Mouse (Mus musculus): ENCODE measurements around the gene Serpinb9. TPM values are rescaled to one million over a fixed set of nuclear protein-coding genes. Genes with fewer than 3 reads are reported as not detected.

The Serpinb9 gene
- total and polyA plus RNA-seq, 2 experiments from 2014 or later: 3.4 to 3.8 TPM

DNA sequence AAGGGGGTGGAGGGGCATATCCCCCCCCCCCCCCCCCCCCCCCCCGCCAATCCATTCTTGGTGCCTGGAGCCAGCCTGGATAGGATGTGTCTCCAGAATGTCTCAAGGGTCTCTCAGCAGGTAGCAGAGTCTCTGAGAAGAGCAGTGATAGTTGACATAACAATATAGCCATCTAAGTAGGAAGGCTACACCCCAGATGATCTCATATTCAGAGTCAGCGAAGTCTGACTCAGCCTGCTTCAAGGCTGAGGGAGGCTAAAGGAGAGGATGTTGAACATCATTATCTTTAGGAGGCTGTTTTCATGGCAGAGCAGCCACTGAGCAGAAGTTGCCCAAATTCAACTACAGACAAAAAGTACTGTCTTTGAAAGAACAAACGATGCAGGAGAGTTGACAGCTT is 27.2 kb downstream of the Serpinb9 start:
- Histone ChIP-seq H3K9ac (replicated peaks; ENCODE audit: low read length) (no peak overlapping the region), H3K36me3 (ENCODE audit: insufficient read depth, low read length) (no peaks in the 10 kb centered on the region), H3K27ac (no peak overlapping the region), H3K9me3 (ENCODE audit: low read length) (no peaks in the 10 kb centered on the region), H3K4me3 (ENCODE audit: low read length) (no peak overlapping the region), H3K4me1 (ENCODE audit: insufficient read depth, low read length) (no peaks in the 10 kb centered on the region), H3K27me3 (ENCODE audit: insufficient read depth, low read length) (no peaks in the 10 kb centered on the region), H3K4me2 (ENCODE audit: low read depth, low read length) (no peak overlapping the region)
- no peak for TF ChIP-seq CTCF (IDR thresholded peaks at IDR 0.05; ENCODE audit: low read depth)
- 84% methylated on average over 2 of the region's 3 CpGs for WGBS
- no peak for DNase-seq (ENCODE audit: low spot score)
- ATAC-seq: no peak

DNA sequence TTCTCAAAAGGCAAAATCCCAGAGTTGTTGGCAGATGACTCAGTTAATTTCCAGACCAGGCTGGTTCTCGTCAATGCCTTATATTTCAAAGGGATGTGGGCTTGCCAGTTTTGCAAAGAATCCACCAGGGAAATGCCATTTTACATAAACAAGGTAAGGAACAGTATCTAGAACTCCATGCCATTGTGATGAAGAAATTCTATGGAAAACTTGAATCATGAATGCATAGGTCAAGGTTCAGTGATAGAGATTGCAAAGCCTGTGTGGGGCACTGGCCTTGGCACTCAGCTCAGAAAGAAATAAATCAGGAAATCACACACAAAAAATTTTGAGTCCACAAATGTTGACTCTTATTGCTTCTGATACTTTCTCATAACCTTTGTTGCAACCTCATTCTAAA is 32.5 kb downstream of the Serpinb9 start:
- Histone ChIP-seq H3K9ac (replicated peaks; ENCODE audit: low read length) (no peak overlapping the region), H3K4me3 (ENCODE audit: low read length) (no peak overlapping the region), H3K27ac (no peak overlapping the region), H3K36me3 (ENCODE audit: insufficient read depth, low read length) (no peaks in the 10 kb centered on the region), H3K9me3 (ENCODE audit: low read length) (no peaks in the 10 kb centered on the region), H3K4me2 (ENCODE audit: low read depth, low read length) (no peak overlapping the region), H3K4me1 (ENCODE audit: insufficient read depth, low read length) (no peaks in the 10 kb centered on the region), H3K27me3 (ENCODE audit: insufficient read depth, low read length) (no peaks in the 10 kb centered on the region)
- DNase-seq (ENCODE audit: low spot score) (no peak), ATAC-seq (no peak)
- WGBS: 78% methylated on average over 1 of the region's 1 CpGs
- TF ChIP-seq CTCF (IDR thresholded peaks at IDR 0.05; ENCODE audit: low read depth): no peak

DNA sequence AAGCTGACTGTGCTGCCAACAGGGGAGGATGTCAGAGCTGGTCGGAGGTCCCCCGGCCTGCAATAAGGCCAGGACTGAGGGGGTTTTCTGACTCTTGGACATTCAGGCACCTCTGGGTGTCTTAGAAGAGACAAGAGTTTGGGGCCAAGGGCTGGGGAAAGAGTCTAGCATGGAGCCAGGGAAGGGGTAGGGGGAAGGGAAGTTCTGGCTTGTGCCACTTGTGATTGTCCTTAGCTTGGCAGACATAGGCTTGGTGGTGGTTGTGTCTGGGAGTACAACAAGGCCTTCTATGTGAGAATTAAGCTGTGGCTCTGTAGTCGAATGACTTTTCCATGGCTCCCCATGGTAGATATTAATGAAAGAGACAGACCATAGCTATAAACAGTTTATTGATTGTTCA is 40.5 kb downstream of the Serpinb9 start:
- H3K4me2 ChIP-seq (ENCODE audit: low read depth, low read length): no peak overlapping the region
- ATAC-seq: no peak
- no peak overlapping the region for H3K9ac ChIP-seq (replicated peaks; ENCODE audit: low read length)
- whole genome bisulfite sequencing: 92% methylated on average over 3 of the region's 3 CpGs
- H3K36me3 ChIP-seq (ENCODE audit: insufficient read depth, low read length): no peaks in the 10 kb centered on the region
- no peaks in the 10 kb centered on the region for H3K27me3 ChIP-seq (ENCODE audit: insufficient read depth, low read length)
- H3K9me3 ChIP-seq (ENCODE audit: low read length): no peaks in the 10 kb centered on the region
- no peak overlapping the region for H3K4me3 ChIP-seq (ENCODE audit: low read length)
- no peaks in the 10 kb centered on the region for H3K4me1 ChIP-seq (ENCODE audit: insufficient read depth, low read length)
- DNase-seq (ENCODE audit: low spot score): no peak
- no peak for TF ChIP-seq CTCF (IDR thresholded peaks at IDR 0.05; ENCODE audit: low read depth)
- H3K27ac ChIP-seq: no peak overlapping the region

DNA sequence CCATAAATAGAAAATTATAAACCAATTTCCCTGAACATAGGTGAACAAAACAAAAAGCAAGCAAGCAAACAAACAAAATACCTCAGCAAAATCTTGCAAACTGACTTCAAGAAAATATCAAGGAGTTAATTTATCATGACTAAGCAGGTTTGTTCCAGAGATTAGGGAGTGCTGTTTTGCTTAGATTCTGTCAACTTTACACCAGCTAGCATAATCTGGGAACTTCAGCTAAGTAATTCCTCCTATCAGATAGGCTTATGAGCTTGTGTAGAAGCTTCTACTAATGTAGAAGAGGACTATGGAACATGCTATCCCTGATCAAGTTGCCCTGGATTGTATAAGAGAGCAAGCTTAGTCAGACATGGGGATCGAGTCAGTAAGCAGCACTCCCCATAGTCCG is 44.2 kb downstream of the Serpinb9 start:
- DNase-seq (ENCODE audit: low spot score) (no peak), ATAC-seq (no peak)
- Histone ChIP-seq H3K9ac (replicated peaks; ENCODE audit: low read length) (no peak overlapping the region), H3K4me3 (ENCODE audit: low read length) (no peak overlapping the region), H3K27ac (no peak overlapping the region), H3K27me3 (ENCODE audit: insufficient read depth, low read length) (no peaks in the 10 kb centered on the region), H3K9me3 (ENCODE audit: low read length) (no peaks in the 10 kb centered on the region), H3K4me2 (ENCODE audit: low read depth, low read length) (no peak overlapping the region), H3K36me3 (ENCODE audit: insufficient read depth, low read length) (no peaks in the 10 kb centered on the region), H3K4me1 (ENCODE audit: insufficient read depth, low read length) (no peaks in the 10 kb centered on the region)
- TF ChIP-seq CTCF (IDR thresholded peaks at IDR 0.05; ENCODE audit: low read depth): no peak
- 87% methylated on average over 2 of the region's 2 CpGs for WGBS

DNA sequence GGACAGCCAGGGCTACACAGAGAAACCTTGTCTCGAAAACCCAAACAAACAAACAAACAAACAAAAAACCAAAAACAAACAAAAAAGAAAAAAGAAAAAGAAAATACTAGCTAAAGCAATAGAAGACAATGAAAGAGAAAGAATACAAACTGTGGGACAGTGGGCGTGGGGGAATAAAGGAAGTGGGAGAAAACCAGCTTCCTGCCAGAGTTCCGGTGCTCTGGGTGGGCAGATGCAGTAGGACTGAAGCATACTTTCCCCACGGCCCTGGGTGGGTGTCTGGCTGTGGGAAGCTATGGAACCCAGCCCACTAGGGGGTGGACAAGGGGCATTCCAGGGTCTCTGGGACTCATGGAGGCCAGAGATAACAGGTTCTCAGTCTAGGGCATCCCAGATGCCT is 45.1 kb downstream of the Serpinb9 start:
- TF ChIP-seq CTCF (IDR thresholded peaks at IDR 0.05; ENCODE audit: low read depth): no peak
- no peaks in the 10 kb centered on the region for H3K27me3 ChIP-seq (ENCODE audit: insufficient read depth, low read length)
- H3K4me1 ChIP-seq (ENCODE audit: insufficient read depth, low read length): no peaks in the 10 kb centered on the region
- 69% methylated on average over 4 of the region's 4 CpGs for WGBS
- ATAC-seq: no peak
- no peak overlapping the region for H3K4me3 ChIP-seq (ENCODE audit: low read length)
- no peak overlapping the region for H3K27ac ChIP-seq
- H3K9me3 ChIP-seq (ENCODE audit: low read length): no peaks in the 10 kb centered on the region
- no peaks in the 10 kb centered on the region for H3K36me3 ChIP-seq (ENCODE audit: insufficient read depth, low read length)
- H3K4me2 ChIP-seq (ENCODE audit: low read depth, low read length): no peak overlapping the region
- H3K9ac ChIP-seq (replicated peaks; ENCODE audit: low read length): no peak overlapping the region
- DNase-seq (ENCODE audit: low spot score): no peak

DNA sequence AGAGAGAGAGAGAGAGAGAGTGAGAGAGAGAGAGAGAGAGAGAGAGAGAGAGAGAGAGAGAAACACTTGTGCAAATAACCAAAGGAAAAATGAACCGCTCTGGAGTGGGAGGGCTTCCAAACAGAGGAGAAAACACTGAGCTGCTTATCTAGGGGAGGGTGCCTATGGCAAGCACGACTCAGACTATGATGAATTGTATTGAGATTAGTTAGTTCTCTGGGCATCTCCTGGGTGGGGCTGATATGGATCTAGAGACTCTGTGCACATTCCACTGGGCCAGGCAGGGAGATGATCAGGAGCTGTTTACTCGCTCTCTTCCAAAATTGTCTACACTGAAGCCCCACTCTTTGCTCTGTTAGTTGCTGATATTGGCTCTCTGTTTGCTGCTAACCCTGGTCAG is 48.6 kb downstream of the Serpinb9 start:
- no peak overlapping the region for H3K4me2 ChIP-seq (ENCODE audit: low read depth, low read length)
- no peak overlapping the region for H3K4me3 ChIP-seq (ENCODE audit: low read length)
- no peaks in the 10 kb centered on the region for H3K36me3 ChIP-seq (ENCODE audit: insufficient read depth, low read length)
- DNase-seq (ENCODE audit: low spot score) (no peak), ATAC-seq (no peak)
- H3K4me1 ChIP-seq (ENCODE audit: insufficient read depth, low read length): no peaks in the 10 kb centered on the region
- no peak overlapping the region for H3K27ac ChIP-seq
- TF ChIP-seq CTCF (IDR thresholded peaks at IDR 0.05; ENCODE audit: low read depth): no peak
- no peaks in the 10 kb centered on the region for H3K9me3 ChIP-seq (ENCODE audit: low read length)
- 80% methylated on average over 3 of the region's 3 CpGs for WGBS
- H3K27me3 ChIP-seq (ENCODE audit: insufficient read depth, low read length): no peaks in the 10 kb centered on the region
- no peak overlapping the region for H3K9ac ChIP-seq (replicated peaks; ENCODE audit: low read length)

DNA sequence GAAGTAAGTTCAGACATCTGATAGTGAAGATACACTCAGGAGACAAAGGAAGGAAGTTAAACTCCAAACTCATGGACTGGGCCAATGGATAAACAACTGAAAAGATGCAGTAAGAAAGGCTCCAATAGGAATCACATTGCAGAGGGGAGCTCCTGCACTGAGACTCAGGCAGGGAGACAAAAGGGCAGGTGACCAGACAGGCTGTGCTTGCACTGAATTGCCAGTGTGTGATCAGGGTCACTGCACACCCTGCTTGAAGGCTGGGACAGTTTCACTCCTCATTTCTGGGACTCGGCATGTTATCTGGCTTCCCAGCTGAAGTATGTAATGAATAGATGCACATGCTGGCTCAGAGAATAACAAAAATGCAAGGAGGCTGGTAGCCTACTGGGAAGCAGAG is 60.0 kb downstream of the Serpinb9 start:
- no peak overlapping the region for H3K9ac ChIP-seq (replicated peaks; ENCODE audit: low read length)
- no peaks in the 10 kb centered on the region for H3K9me3 ChIP-seq (ENCODE audit: low read length)
- H3K27ac ChIP-seq: no peak overlapping the region
- H3K27me3 ChIP-seq (ENCODE audit: insufficient read depth, low read length): no peaks in the 10 kb centered on the region
- WGBS: 52% methylated on average over 1 of the region's 1 CpGs
- H3K4me3 ChIP-seq (ENCODE audit: low read length): no peak overlapping the region
- H3K36me3 ChIP-seq (ENCODE audit: insufficient read depth, low read length): no peaks in the 10 kb centered on the region
- TF ChIP-seq CTCF (IDR thresholded peaks at IDR 0.05; ENCODE audit: low read depth): no peak
- no peaks in the 10 kb centered on the region for H3K4me1 ChIP-seq (ENCODE audit: insufficient read depth, low read length)
- no peak for ATAC-seq
- DNase-seq (ENCODE audit: low spot score): no peak
- H3K4me2 ChIP-seq (ENCODE audit: low read depth, low read length): no peak overlapping the region

Other genes with a start within 250 kb of the Serpinb9 start
- 0.47 TPM in 1 of 2 replicates, not detected in the other for gene Mylk4, start 219.3 kb upstream of the Serpinb9 start, total RNA-seq (2014; rRNA removed)
- 0.06 and 0.11 TPM in 2 replicates for gene Mylk4, start 219.3 kb upstream of the Serpinb9 start, polyA plus RNA-seq (2015; fragmentation: Nextera tagmentation; extraction: Ambion mirVana)
- gene Wrnip1, start 201.2 kb upstream of the Serpinb9 start, total RNA-seq (2014; rRNA removed): 82.6 and 83.7 TPM in 2 replicates
- gene Wrnip1, start 201.2 kb upstream of the Serpinb9 start, polyA plus RNA-seq (2015; fragmentation: Nextera tagmentation; extraction: Ambion mirVana): 29.0 and 29.9 TPM in 2 replicates
- not detected in 2 replicates for gene D930007J09Rik, start 200.4 kb upstream of the Serpinb9 start, total RNA-seq (2014; rRNA removed)
- gene D930007J09Rik, start 200.4 kb upstream of the Serpinb9 start, polyA plus RNA-seq (2015; fragmentation: Nextera tagmentation; extraction: Ambion mirVana): not detected in 2 replicates
- 0.18 and 0.94 TPM in 2 replicates for gene Serpinb1a, start 152.1 kb upstream of the Serpinb9 start, total RNA-seq (2014; rRNA removed)
- 4.4 and 5.0 TPM in 2 replicates for gene Serpinb1a, start 152.1 kb upstream of the Serpinb9 start, polyA plus RNA-seq (2015; fragmentation: Nextera tagmentation; extraction: Ambion mirVana)
- gene Serpinb1c, start 105.0 kb upstream of the Serpinb9 start, total RNA-seq (2014; rRNA removed): not detected in 2 replicates
- gene Serpinb1c, start 105.0 kb upstream of the Serpinb9 start, polyA plus RNA-seq (2015; fragmentation: Nextera tagmentation; extraction: Ambion mirVana): not detected in 2 replicates
- gene Serpinb6b, start 38.0 kb upstream of the Serpinb9 start, total RNA-seq (2014; rRNA removed): 1.7 and 4.7 TPM in 2 replicates
- 2.8 TPM in 2 replicates for gene Serpinb6b, start 38.0 kb upstream of the Serpinb9 start, polyA plus RNA-seq (2015; fragmentation: Nextera tagmentation; extraction: Ambion mirVana)
- not detected in 2 replicates for gene Serpinb9b, start 24.2 kb downstream of the Serpinb9 start, total RNA-seq (2014; rRNA removed)
- gene Serpinb9b, start 24.2 kb downstream of the Serpinb9 start, polyA plus RNA-seq (2015; fragmentation: Nextera tagmentation; extraction: Ambion mirVana): 0.13 and 0.25 TPM in 2 replicates
- 11.2 and 14.2 TPM in 2 replicates for gene Serpinb1b, start 75.3 kb downstream of the Serpinb9 start, total RNA-seq (2014; rRNA removed)
- gene Serpinb1b, start 75.3 kb downstream of the Serpinb9 start, polyA plus RNA-seq (2015; fragmentation: Nextera tagmentation; extraction: Ambion mirVana): 30.6 and 37.9 TPM in 2 replicates
- not detected in 2 replicates for gene Serpinb9c, start 156.5 kb downstream of the Serpinb9 start, total RNA-seq (2014; rRNA removed)
- not detected in 2 replicates for gene Serpinb9c, start 156.5 kb downstream of the Serpinb9 start, polyA plus RNA-seq (2015; fragmentation: Nextera tagmentation; extraction: Ambion mirVana)
- not detected in 2 replicates for gene Serpinb9d, start 189.7 kb downstream of the Serpinb9 start, total RNA-seq (2014; rRNA removed)
- not detected in 2 replicates for gene Serpinb9d, start 189.7 kb downstream of the Serpinb9 start, polyA plus RNA-seq (2015; fragmentation: Nextera tagmentation; extraction: Ambion mirVana)
- not detected in 2 replicates for gene Serpinb9e, start 246.4 kb downstream of the Serpinb9 start, total RNA-seq (2014; rRNA removed)
- gene Serpinb9e, start 246.4 kb downstream of the Serpinb9 start, polyA plus RNA-seq (2015; fragmentation: Nextera tagmentation; extraction: Ambion mirVana): not detected in 2 replicates

Data from hindbrain, postnatal 0 days (tissue).